Mouse (Mus musculus): ENCODE measurements around the gene Uso1.

- TF ChIP-seq CTCF (IDR thresholded peaks at IDR 0.05; ENCODE audit: extremely low read depth, insufficient read length, insufficient replicate concordance, low read depth, low read length) (no peak), POLR2A (IDR thresholded peaks at IDR 0.05; ENCODE audit: low read depth, low read length) (no peak)
Observed at GRCm38 (mm10) chr5:92219826-92220225, 82.1 kb downstream of the Uso1 start.

Measured in small intestine, adult 2 months (tissue).